ENCODE assay signal across 15 mouse cellular contexts in genomic region chr11:69103531-69104435, GRCm38 (mm10). TPM values are rescaled to one million over a fixed set of nuclear protein-coding genes. Genes with fewer than 3 reads are reported as not detected.
A peak's percentile ranks its signal among the peaks of the same experiment; 100 is the strongest.
DNase-seq lines count a peak whose midpoint lies in the region; ATAC-seq and TF ChIP-seq lines count a peak whose summit lies in the region.
"Had no signal": no experiment of that assay in that cellular context is flagged by ENCODE, and none has a peak within 500 bp of the region (broad histone marks: within the 10 kb centered on the region; RNA-seq: fewer than 3 reads in every experiment).

No protein-coding gene starts in this region.

- TF ChIP-seq CTCF in lung, adult 2 months (IDR thresholded peaks at IDR 0.05; ENCODE audit: insufficient read depth, low read length): no peak

- no peaks in the 10 kb centered on the region for H3K27me3 ChIP-seq in heart, embryonic 11.5 days (ENCODE audit: control insufficient read depth, insufficient read depth, low read length)
- H3K27me3 ChIP-seq: embryonic facial prominence, embryonic 13.5 days; hindbrain, embryonic 15.5 days had no signal

- peaks cover 43% of the 10 kb centered on the region for H3K36me3 ChIP-seq in heart, embryonic 11.5 days (ENCODE audit: control insufficient read depth, insufficient read depth, low read length)

- ATAC-seq in heart, embryonic 11.5 days (replicated peaks; ENCODE audit: insufficient number of reproducible peaks, low FRiP score, low TSS enrichment): no peak
- no peak for ATAC-seq in granulocyte monocyte progenitor cell, adult 5-6 weeks (replicated peaks; ENCODE audit: poor library complexity, severe bottlenecking)
- ATAC-seq: intestine, postnatal 0 days had no signal

- peak; percentile 23 for DNase-seq in cerebellum, adult 8-10 months
- no peak for DNase-seq in cerebellum, postnatal 36 days
- DNase-seq in heart, adult 8-10 months (ENCODE audit: low spot score): no peak
- peak; percentile 4 for DNase-seq in lung, adult 2 months
- no peak for DNase-seq in lung, adult 18-20 months
- peak; percentile 61 for DNase-seq in cerebellum, adult 9-11 months
- DNase-seq: kidney, postnatal 14 days had no signal

- 0 out of 2 replicates have a peak overlapping the region, but pooled peaks have one; percentile 1 for H3K4me3 ChIP-seq in heart, embryonic 11.5 days (ENCODE audit: low read depth, low read length)
- no peak overlapping the region for H3K4me3 ChIP-seq in lung, adult 2 months (replicated peaks; ENCODE audit: extremely low read depth, low read depth, low read length)
- H3K4me3 ChIP-seq: embryonic facial prominence, embryonic 13.5 days; hindbrain, embryonic 15.5 days; myocyte had no signal

- H3K4me2 ChIP-seq in heart, embryonic 11.5 days: no peak overlapping the region
- H3K4me2 ChIP-seq: embryonic facial prominence, embryonic 13.5 days; hindbrain, embryonic 15.5 days had no signal

- no peak for TF ChIP-seq POLR2A in lung, adult 2 months (IDR thresholded peaks at IDR 0.05; ENCODE audit: borderline replicate concordance, extremely low read depth, low read depth, low read length)

- H3K4me1 ChIP-seq in heart, embryonic 11.5 days (ENCODE audit: control insufficient read depth, insufficient read depth, low read length): peaks cover 20% of the 10 kb centered on the region
- peaks cover 8% of the 10 kb centered on the region; the same call in 1 of the 2 replicates for H3K4me1 ChIP-seq in lung, adult 2 months (ENCODE audit: control insufficient read depth, insufficient read depth, low read length)

- 87% methylated on average over 15 of the region's 15 CpGs for WGBS in heart, embryonic 11.5 days (ENCODE audit: insufficient replicate concordance)
- 86% methylated on average over 15 of the region's 15 CpGs for WGBS in lung, adult 2 months

- H3K9ac ChIP-seq in heart, embryonic 11.5 days (ENCODE audit: low read depth, low read length): no peak overlapping the region
- H3K9ac ChIP-seq: embryonic facial prominence, embryonic 13.5 days; hindbrain, embryonic 15.5 days; liver, embryonic 14.5 days had no signal

- H3K9me3 ChIP-seq in heart, embryonic 11.5 days (replicated peaks; ENCODE audit: control insufficient read depth, low read length): no peaks in the 10 kb centered on the region
- H3K9me3 ChIP-seq: embryonic facial prominence, embryonic 13.5 days; G1E; hindbrain, embryonic 15.5 days had no signal

- H3K27ac ChIP-seq in heart, embryonic 11.5 days (ENCODE audit: low read depth, low read length): no peak overlapping the region
- H3K27ac ChIP-seq: embryonic facial prominence, embryonic 13.5 days; hindbrain, embryonic 15.5 days; liver, embryonic 14.5 days had no signal

RNA-seq across cellular contexts. Expression of gene Per1, which starts 8.8 kb away (rescaled TPM):
- polyA plus RNA-seq in heart, embryonic 11.5 days (2014; fragmentation: Nextera tagmentation; extraction: Ambion mirVana): 6.2 and 6.3 TPM in 2 replicates
- total RNA-seq in heart, adult 8-10 months (2022): 10 to 100 TPM; 33.3 to 81.2 (median 48.5) TPM
- polyA plus RNA-seq in lung, adult 2 months (2012; rRNA removed): 36.8 and 78.5 TPM in 2 replicates
- 10.3 and 11.7 TPM in 2 replicates for total RNA-seq in granulocyte monocyte progenitor cell, adult 5-6 weeks (2014; fragmentation: Nextera tagmentation)
- 9.4 and 9.8 TPM in 2 replicates for total RNA-seq in granulocyte monocyte progenitor cell, adult 5-6 weeks (2017)

RNA-seq across cellular contexts. Expression of gene Vamp2, which starts 15.5 kb away (rescaled TPM):
- polyA plus RNA-seq in heart, embryonic 11.5 days (2014; fragmentation: Nextera tagmentation; extraction: Ambion mirVana): 89.7 and 94.7 TPM in 2 replicates
- total RNA-seq in heart, adult 8-10 months (2022): 10 to 100 TPM; 57.1 to 72.2 (median 68.6) TPM
- polyA plus RNA-seq in lung, adult 2 months (2012; rRNA removed): 120 and 129 TPM in 2 replicates
- total RNA-seq in granulocyte monocyte progenitor cell, adult 5-6 weeks (2014; fragmentation: Nextera tagmentation): 59.2 and 63.1 TPM in 2 replicates
- total RNA-seq in granulocyte monocyte progenitor cell, adult 5-6 weeks (2017): 7.2 and 8.6 TPM in 2 replicates

RNA-seq across cellular contexts. Expression of gene Hes7, which starts 16.4 kb away (rescaled TPM):
- 0.35 and 0.64 TPM in 2 replicates for polyA plus RNA-seq in heart, embryonic 11.5 days (2014; fragmentation: Nextera tagmentation; extraction: Ambion mirVana)
- under 1 TPM in 1 of 4 experiments, not detected in 3; 0.12 TPM for total RNA-seq in heart, adult 8-10 months (2022)
- 0.25 and 0.95 TPM in 2 replicates for polyA plus RNA-seq in lung, adult 2 months (2012; rRNA removed)
- not detected in 2 replicates for total RNA-seq in granulocyte monocyte progenitor cell, adult 5-6 weeks (2014; fragmentation: Nextera tagmentation)
- not detected in 2 replicates for total RNA-seq in granulocyte monocyte progenitor cell, adult 5-6 weeks (2017)

RNA-seq across cellular contexts. Expression of gene 9130213A22Rik, which starts 18.6 kb away (rescaled TPM):
- polyA plus RNA-seq in heart, embryonic 11.5 days (2014; fragmentation: Nextera tagmentation; extraction: Ambion mirVana): 0.32 and 0.49 TPM in 2 replicates
- total RNA-seq in heart, adult 8-10 months (2022): under 1 TPM; 0.16 to 0.60 (median 0.38) TPM
- polyA plus RNA-seq in lung, adult 2 months (2012; rRNA removed): 1.1 and 1.2 TPM in 2 replicates
- 0.17 TPM in 1 of 2 replicates, not detected in the other for total RNA-seq in granulocyte monocyte progenitor cell, adult 5-6 weeks (2014; fragmentation: Nextera tagmentation)
- total RNA-seq in granulocyte monocyte progenitor cell, adult 5-6 weeks (2017): not detected in 2 replicates

RNA-seq across cellular contexts. Expression of gene Aloxe3, which starts 21.9 kb away (rescaled TPM):
- polyA plus RNA-seq in heart, embryonic 11.5 days (2014; fragmentation: Nextera tagmentation; extraction: Ambion mirVana): 0.37 and 0.39 TPM in 2 replicates
- total RNA-seq in heart, adult 8-10 months (2022): not detected
- polyA plus RNA-seq in lung, adult 2 months (2012; rRNA removed): 2.6 and 23.9 TPM in 2 replicates
- not detected in 2 replicates for total RNA-seq in granulocyte monocyte progenitor cell, adult 5-6 weeks (2014; fragmentation: Nextera tagmentation)
- not detected in 2 replicates for total RNA-seq in granulocyte monocyte progenitor cell, adult 5-6 weeks (2017)
- polyA plus RNA-seq: G1E had no signal

Comparison
In these comparisons a context has a peak if more than half of its experiments do, and no peak if none do; other contexts are left out.
1. DNase-seq: peak in cerebellum, adult 8-10 months (single experiment), lung, adult 2 months (single experiment) and cerebellum, adult 9-11 months (single experiment); none in cerebellum, postnatal 36 days (0 of 2), heart, adult 8-10 months (single experiment) and lung, adult 18-20 months (0 of 2).